Mouse (Mus musculus): ENCODE data around the gene Tm6sf1.

GRCm38 (mm10) chr7:81880286-81880685, 21.5 kb downstream of the Tm6sf1 start:
- TF ChIP-seq POLR2A (IDR thresholded peaks at IDR 0.05; ENCODE audit: extremely low read depth, insufficient read depth, low read length), result no peak
- no peak for TF ChIP-seq CTCF (IDR thresholded peaks at IDR 0.05; ENCODE audit: extremely low read depth, insufficient read depth, low read length)

All from cortical plate, adult 2 months (tissue).